Mouse (Mus musculus) heart, postnatal 0 days (tissue): Measurements from ENCODE around the gene Lpp.

Experiments
- CTCF ChIP-seq: IDR thresholded peaks from 2 replicates; pipeline ENCODE4 v1.5.1; 2016; ENCODE audit warnings: antibody characterized with exemption, control low read depth, low read depth
- EP300 ChIP-seq: IDR thresholded peaks from 2 replicates; pipeline ENCODE4 v1.6.1; 2016; ENCODE audit warnings: antibody characterized with exemption, low read depth

GRCm38 (mm10) chr16:24514802-24515727 lies 121.8 kb downstream of the Lpp start:
- TF ChIP-seq EP300, result no peak
- TF ChIP-seq CTCF, result no peak
